9 mouse cellular contexts compared by ENCODE assay signal in genomic region chr16:9995814-9996210, GRCm38 (mm10). TPM values are rescaled to one million over a fixed set of nuclear protein-coding genes. Genes with fewer than 3 reads are reported as not detected.
DNase-seq lines count a peak whose midpoint lies in the region; ATAC-seq lines count a peak whose summit lies in the region.
"Had no signal": no experiment of that assay in that cellular context is flagged by ENCODE, and none has a peak within 500 bp of the region (broad histone marks: within the 10 kb centered on the region; RNA-seq: fewer than 3 reads in every experiment).

No protein-coding gene starts in this region.

- H3K9ac ChIP-seq in heart, embryonic 14.5 days (ENCODE audit: low read length), result no peak overlapping the region
- H3K9ac ChIP-seq in forebrain, embryonic 12.5 days, result peak overlapping the region; percentile 50; the same call in 1 of the 2 replicates
- H3K9ac ChIP-seq in limb, embryonic 15.5 days, result no peak overlapping the region

- H3K36me3 ChIP-seq in heart, embryonic 14.5 days (ENCODE audit: control insufficient read depth, insufficient read depth, low read length), result no peaks in the 10 kb centered on the region
- H3K36me3 ChIP-seq in forebrain, embryonic 12.5 days (replicated peaks), result no peaks in the 10 kb centered on the region
- H3K36me3 ChIP-seq in limb, embryonic 15.5 days, result no peaks in the 10 kb centered on the region

- ATAC-seq in heart, embryonic 14.5 days (ENCODE audit: insufficient number of reproducible peaks, insufficient read depth, low FRiP score, low read depth), result no peak
- ATAC-seq in forebrain, embryonic 12.5 days (ENCODE audit: low FRiP score), result no peak
- no peak for ATAC-seq in limb, embryonic 15.5 days (ENCODE audit: insufficient number of reproducible peaks, low FRiP score, low TSS enrichment, low read depth)

- intact Hi-C loops in heart, postnatal 25 days (cut with DNase I), result loop anchor here (2.0 kb wide), 1 partner anchor 1113 kb away; no protein-coding TSS in a partner anchor
- intact Hi-C loops in gastrocnemius, postnatal 36 days (cut with DNase I), result no loop called here

- no peak overlapping the region for H3K27ac ChIP-seq in heart, embryonic 14.5 days (replicated peaks in 1 of 2; ENCODE audit: control insufficient read depth in 1 of 2, insufficient read depth in 1 of 2, low read depth in 2 of 2, low read length in 2 of 2)
- no peak overlapping the region for H3K27ac ChIP-seq in forebrain, embryonic 12.5 days
- H3K27ac ChIP-seq in limb, embryonic 15.5 days, result no peak overlapping the region

- H3K4me1 ChIP-seq in heart, embryonic 14.5 days (ENCODE audit: control insufficient read depth in 2 of 2, insufficient read depth in 2 of 2, low read length in 2 of 2), result peaks cover 4 to 13% of the 10 kb centered on the region in 2 experiments; a peak in 3 of 4 replicates
- peaks cover 34% of the 10 kb centered on the region for H3K4me1 ChIP-seq in forebrain, embryonic 12.5 days
- peaks cover 37% of the 10 kb centered on the region for H3K4me1 ChIP-seq in limb, embryonic 15.5 days

- peaks cover 65% of the 10 kb centered on the region for H3K27me3 ChIP-seq in heart, embryonic 14.5 days (ENCODE audit: control insufficient read depth, insufficient read depth, low read length)
- peaks cover 63% of the 10 kb centered on the region for H3K27me3 ChIP-seq in forebrain, embryonic 12.5 days
- H3K27me3 ChIP-seq in limb, embryonic 15.5 days, result peaks cover 64% of the 10 kb centered on the region

- peak overlapping the region in 1 of 2 experiments; percentile 31; a peak in 3 of 4 replicates for H3K4me3 ChIP-seq in heart, embryonic 14.5 days (ENCODE audit: control insufficient read depth in 1 of 2, insufficient read depth in 1 of 2, low read depth in 1 of 2, low read length in 2 of 2)
- H3K4me3 ChIP-seq in forebrain, embryonic 12.5 days (replicated peaks), result peak overlapping the region; percentile 47
- H3K4me3 ChIP-seq in limb, embryonic 15.5 days, result peak overlapping the region; percentile 40; the same call in 1 of the 2 replicates

- 21% methylated on average over 13 of the region's 13 CpGs for WGBS in heart, embryonic 14.5 days
- WGBS in forebrain, embryonic 12.5 days, result 22% methylated on average over 13 of the region's 13 CpGs
- 21% methylated on average over 13 of the region's 13 CpGs for WGBS in limb, embryonic 15.5 days

- H3K4me2 ChIP-seq in heart, embryonic 14.5 days (ENCODE audit: low read length), result peak overlapping the region; percentile 64
- H3K4me2 ChIP-seq in forebrain, embryonic 12.5 days, result peak overlapping the region; percentile 88
- peak overlapping the region; percentile 53 for H3K4me2 ChIP-seq in limb, embryonic 15.5 days

- H3K9me3 ChIP-seq in heart, embryonic 14.5 days (ENCODE audit: control insufficient read depth, low read length), result no peaks in the 10 kb centered on the region
- no peaks in the 10 kb centered on the region for H3K9me3 ChIP-seq in forebrain, embryonic 12.5 days
- no peaks in the 10 kb centered on the region for H3K9me3 ChIP-seq in limb, embryonic 15.5 days

- no peak for DNase-seq in heart, postnatal 25 days (ENCODE audit: low spot score)
- DNase-seq in ES-CJ7 (ENCODE audit: low read depth, low spot score), result peak; percentile 15
- DNase-seq in gastrocnemius, postnatal 36 days, result no peak
- DNase-seq in left cerebral cortex, adult 18-20 months (ENCODE audit: low spot score in 2 of 2), result no peak
- DNase-seq in right cerebral cortex, adult 2 months (ENCODE audit: low spot score in 2 of 2), result no peak

RNA-seq across cellular contexts. Expression of gene Grin2a, which starts 0.5 kb away (rescaled TPM):
- 0.26 and 0.35 TPM in 2 replicates for polyA plus RNA-seq in heart, embryonic 14.5 days (2014; fragmentation: Nextera tagmentation; extraction: Ambion mirVana)
- under 1 TPM; 0.05 to 0.08 TPM for total RNA-seq in heart, postnatal 25 days (2021)
- polyA plus RNA-seq in forebrain, embryonic 12.5 days (2016; fragmentation: Nextera tagmentation; extraction: Ambion mirVana), result 1.0 and 2.4 TPM in 2 replicates
- polyA plus RNA-seq in limb, embryonic 15.5 days (2015; fragmentation: Nextera tagmentation; extraction: Ambion mirVana), result 1.7 and 2.7 TPM in 2 replicates
- not detected for total RNA-seq in gastrocnemius, postnatal 36 days (2021)
- 100 to 1,000 TPM; 190 to 216 TPM for total RNA-seq in left cerebral cortex, adult 18-20 months (2021)
- polyA plus RNA-seq: liver, embryonic 16.5 days had no signal

Comparison
In these comparisons a context has a peak if more than half of its experiments do, and no peak if none do; other contexts are left out.
1. RNA of gene Grin2a, which starts 0.5 kb away (total RNA-seq): 190 to 216 TPM in left cerebral cortex, adult 18-20 months; 0.05 to 0.08 TPM in heart, postnatal 25 days and not detected in gastrocnemius, postnatal 36 days; every median in the first group is over 100 times any median in the second.
2. Peak in every context shown above with its lines, with median percentiles within 50 percentile points of each other: H3K4me2 ChIP-seq.